Mouse (Mus musculus) urinary bladder, postnatal 4 days (tissue): ENCODE data around the gene Dagla.

Source experiments
- DNase-seq, 2 experiments: peaks; one replicate each; pipeline ENCODE4 v3.0.0; 2021 to 2022; ENCODE audit warnings: low spot score in 2 of 2

Dagla gene

DNA sequence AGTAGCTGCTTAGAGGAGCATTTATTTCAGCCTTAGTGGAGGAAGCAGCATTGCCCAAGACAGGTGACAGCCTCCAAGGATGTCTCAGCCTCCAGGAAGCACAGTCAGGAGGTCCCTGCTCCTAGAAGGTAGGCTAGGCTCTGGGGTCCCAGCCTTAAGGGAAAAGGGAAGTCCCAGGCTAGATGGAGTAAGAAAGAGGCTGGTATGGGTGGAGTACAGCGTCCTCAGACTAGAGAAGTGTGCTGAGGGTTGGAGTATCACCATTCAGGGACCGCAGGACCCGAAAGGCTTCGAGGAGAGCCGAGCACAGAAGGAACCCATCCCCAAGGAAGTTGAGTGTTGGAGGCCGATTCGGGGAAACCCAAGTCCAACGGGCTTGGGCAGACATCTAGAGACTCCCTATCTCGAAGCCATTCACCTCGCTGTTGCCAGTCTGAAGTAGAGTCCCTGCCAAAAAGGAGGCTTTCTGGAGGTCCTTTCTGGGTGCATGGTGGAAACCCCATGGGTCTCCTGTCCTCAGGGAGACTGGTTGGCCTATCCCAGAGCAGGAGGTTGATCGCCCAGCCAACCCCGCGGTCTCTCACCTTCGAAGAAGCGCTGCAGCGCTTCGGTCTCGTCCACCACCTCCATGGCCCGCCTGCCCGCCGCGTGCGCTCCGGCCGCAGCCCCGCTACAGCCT is 64.6 kb downstream of the Dagla start:
- no peak for DNase-seq

DNA sequence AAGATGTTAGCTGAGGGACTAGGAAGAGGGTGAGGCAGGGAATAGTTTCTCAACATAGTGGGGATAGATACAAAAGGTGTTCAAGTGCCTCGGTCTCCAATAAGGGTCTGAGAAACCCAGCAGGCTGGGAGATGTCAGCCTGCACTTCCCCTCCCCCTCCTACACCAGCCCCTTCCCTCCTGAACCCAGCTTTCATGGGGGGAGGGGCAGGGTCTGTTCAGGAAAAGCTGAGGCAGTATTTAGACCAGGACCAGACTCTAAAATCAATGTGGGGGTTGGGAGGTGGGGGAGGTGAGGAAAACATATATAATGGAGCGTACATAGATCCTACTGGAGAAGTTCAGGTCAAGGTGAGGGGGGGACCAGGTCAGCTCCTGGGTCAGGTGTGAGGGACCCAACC is 65.3 kb downstream of the Dagla start:
- DNase-seq: no peak

DNA sequence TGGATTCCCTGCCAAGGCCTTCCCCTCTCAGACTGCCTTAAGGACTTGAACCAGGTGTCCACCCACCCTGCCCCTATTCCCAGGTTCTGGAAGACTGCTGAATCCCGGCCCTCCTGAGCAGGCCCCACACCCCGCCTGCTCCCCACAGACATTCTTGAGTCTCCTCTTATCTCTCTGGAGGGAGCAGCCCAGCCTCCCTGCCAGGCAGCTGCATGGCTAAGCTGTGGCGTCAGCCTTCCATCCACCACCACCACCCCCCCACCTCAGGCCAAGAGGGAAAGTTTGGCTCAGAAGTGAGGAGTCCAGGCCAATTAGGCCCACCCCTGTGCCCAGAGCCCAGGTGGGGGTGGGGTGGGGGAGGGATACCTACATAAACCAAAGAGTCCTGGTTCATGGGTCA is 66.2 kb downstream of the Dagla start:
- no peak for DNase-seq

DNA sequence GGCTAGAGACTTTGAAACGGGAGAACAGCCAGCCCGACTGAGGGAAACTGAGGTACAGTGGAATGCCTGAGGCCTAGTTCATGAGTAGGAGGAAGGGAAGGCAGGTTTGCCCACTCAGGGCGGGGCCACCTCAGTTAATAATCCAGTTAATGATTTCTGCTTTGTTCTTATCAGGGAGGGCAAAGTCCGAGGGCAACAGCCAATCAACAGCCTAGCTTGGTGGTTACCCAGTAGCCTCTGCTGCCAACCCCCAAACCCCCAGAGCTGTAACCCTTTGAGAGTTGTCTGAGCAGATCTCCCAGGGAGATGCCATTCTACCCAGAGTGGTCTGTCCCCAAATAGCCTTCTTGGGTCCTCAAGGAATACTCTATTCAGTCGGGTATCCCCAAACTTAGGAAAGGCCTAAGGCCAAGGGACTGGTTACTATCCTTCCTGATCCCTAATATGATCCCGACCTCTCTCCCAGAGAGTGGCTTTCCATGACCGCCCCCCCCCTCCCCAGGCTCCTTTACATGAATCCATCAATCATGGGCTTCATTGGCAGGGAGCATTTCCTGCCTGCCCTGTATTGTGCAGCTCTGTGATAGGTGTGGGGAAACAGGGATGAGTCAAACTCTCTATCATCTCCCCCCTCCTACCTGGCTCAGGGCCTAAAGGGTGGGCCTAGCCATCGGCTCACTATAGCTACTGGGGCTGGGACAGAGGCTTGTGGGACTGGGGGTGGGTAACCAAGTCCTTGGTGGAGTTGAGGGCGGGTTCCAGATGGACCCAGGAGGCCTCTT is 68.7 kb downstream of the Dagla start:
- DNase-seq: no peak

DNA sequence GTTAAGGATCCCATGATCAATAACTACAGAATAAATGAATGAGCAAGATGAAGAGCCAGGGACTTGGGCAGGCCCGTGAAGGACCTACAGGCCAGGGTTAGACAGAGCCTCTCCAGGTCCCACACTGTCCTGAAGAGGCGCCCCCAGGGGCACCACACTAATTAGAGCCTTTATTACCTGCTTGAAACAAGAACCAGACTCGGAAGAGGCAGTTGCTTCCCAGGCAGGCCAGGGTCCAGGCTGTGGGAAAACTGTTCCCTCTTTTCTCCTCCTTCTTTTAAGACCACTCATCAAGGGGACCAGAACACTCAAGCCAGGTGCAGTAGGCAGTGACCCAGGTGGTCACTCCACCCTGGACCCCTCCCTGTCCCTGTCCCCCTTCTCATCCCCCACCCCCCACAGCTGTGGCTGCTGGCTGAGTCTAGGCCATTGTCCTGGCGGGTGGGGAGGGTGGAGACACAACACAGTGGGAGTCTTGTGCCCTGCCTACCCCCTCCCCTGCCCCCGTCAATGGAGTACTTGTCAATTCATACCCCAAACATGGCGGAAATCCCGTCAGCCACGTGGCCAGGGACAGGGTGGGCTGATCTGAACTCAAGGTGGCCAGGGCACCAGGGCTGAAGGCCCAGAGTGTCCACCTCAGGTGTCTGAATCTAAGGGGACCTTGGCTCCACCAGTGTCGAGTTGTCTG is 72.2 kb downstream of the Dagla start:
- no peak for DNase-seq

DNA sequence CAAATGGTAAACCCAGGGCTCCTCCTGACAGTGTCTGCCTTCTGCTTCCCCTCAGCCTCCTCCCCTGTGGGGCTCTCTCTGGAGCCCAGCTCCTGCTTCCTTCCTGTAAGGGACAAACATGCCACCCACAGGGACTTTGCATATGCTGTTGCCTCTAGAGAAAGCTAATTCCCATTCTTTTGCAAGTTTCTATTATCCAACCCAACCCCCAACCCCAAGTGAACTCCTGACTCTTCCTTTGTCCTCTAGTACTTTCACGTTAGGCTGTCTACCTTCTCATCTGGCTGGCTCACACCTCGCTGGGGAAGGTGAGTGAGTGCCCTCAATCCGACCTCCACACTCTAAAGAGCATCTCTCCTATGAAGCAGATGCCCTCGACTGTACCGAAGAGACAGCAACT is 72.8 kb downstream of the Dagla start:
- DNase-seq: no peak

DNA sequence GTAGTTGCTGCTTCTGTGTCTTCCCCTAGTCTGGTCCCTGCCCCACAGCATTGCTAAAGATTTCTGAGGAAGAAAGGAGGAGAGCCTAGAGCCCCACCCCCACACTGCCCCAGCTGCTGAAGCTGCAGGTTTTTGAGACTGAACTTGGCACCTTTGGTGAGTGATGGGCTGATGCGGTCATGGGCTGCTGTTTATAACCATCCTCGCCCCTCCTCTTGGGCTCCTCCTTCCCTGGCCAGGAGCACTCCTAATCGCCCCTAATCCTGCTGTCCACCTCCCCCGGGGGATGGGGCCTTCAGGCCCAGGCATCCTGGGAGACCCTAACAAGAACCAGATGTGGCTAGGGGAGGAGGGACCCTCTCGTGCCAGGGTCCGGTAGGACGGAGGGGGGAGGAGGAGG is 73.7 kb downstream of the Dagla start:
- DNase-seq: no peak

DNA sequence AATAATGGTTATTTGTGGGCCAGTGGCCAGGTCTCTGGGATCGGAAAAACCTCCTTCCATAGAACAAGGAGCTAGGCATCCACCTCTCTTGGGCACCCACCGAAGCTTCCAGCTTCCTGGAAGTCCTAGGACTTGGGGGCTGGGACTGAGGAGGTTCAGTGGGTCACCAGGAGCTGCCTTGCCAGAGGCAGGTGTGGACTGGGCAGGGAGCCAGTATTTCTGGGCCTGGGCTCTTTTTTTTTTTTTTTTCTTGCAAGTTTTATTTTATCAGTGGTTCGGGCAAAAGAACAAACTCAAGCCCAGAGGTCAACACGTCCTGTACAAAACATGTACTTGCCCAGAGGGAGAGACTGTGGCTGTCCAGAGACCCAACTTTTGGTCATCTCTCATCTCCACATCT is 78.9 kb downstream of the Dagla start:
- DNase-seq: no peak

DNA sequence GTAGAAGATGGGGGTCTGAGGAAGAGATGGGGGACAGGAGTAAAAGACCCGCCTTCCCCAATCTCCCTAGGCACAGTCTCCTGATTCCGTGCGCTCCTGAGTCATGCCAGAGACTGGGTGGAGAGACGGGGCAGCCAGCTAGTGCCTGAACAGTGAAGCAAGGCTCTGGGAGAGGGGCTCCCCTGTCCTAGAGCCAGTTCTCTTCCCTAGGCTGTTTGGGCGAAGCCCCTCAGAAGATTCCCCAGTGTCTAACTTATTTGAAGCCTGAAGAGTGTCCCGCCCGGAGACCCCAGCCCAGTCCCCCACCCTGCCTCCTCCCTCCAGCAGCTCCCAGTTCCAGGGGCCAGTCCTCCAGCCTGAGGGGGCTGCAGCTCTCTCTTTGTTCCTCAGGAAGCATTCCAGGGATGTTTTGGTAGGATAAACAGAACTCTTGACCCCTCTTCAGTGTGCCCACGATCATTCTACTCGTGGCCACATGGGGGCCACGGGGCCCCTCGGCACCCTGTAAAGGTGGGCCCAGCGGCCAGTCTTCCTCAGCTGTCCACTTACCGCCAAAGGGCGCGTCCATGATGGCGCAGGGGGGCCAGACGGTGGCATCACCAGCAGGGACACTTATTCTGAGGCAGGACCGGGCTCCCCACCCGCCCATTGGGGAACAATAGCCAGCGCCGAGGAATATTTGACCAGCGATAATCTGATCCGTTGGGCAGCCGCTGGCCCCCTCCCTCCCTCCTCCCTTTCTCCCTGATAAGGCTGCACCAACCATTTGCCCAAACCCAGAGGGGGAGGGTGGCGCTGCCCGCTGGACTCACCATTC is 79.8 kb downstream of the Dagla start:
- no peak for DNase-seq

DNA sequence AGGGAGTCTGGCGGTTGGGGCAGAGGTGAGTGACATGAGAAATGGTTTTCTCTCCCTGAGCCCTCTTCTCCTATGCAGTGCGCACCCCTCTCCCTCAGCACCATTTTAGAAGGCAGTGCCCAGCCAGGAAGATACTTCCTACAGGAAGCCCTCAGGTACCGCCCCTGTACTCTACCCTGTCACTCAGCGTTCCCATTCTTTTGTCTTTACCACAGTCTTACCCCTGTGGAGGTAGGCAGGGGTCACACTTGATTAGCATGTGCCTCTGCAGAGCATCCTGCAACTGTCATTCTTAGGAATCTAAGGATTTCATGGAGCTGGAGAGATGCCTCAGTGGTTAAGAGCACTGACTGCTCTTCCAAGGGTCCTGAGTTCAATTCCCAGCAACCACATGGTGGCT is 81.1 kb downstream of the Dagla start:
- DNase-seq: no peak

DNA sequence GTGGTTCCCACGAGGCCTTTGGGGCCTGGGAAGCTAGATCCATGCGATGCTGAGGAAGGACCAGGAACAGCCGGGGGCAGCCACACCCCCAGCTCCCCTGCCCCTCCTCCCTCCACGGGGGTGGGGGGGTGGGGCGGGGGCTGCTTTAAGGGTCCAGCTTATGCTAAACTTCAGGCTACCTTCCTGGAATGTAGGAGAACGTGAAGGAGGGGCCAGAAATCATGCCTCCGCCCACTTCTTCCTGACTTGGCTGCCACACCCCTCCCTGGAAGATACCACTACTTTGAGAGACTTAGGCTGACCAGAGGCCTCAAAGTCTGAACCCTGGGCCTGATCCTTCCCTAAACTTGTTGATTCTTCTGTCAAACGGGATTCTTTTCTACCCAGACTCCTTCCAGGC is 82.0 kb downstream of the Dagla start:
- no peak for DNase-seq

DNA sequence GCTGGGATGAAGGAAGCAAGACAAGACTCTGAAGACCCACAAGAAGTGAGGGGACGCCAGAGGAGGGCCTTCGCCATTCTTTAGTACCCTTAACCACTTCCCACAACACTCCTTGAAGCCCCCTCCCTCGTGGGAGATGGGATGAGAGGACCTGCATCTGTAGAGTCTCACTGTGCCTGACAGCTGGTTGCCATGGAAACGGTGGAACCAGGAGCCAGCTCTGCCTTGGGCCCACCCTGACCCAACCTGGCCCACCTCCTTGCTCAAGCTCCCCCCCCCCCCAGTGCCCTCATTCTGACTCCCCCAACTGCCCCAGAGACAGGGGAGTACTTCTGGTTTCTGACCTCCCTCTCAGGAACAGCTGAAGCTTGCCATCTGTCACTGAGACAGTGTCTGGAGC is 83.1 kb downstream of the Dagla start:
- no peak for DNase-seq

DNA sequence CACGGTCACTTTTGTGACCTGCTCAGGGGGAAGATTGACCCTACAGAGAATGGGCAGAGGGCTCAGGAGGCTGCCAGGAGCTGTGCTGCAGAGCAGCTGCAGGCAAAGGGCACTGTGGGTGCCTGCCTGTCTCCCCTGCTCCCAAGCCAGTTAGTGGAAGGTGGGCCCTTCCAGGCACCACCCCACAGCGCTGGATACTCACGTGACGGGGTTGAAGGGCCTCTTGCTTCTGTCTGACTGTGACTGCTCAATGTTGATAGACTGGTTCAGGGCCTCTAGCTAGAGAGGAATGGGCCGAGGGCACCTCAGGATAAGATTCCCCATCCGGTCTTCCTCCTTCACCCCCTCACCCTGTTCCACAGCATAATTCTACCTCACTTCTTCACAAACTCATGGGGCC is 85.1 kb downstream of the Dagla start:
- DNase-seq: no peak

DNA sequence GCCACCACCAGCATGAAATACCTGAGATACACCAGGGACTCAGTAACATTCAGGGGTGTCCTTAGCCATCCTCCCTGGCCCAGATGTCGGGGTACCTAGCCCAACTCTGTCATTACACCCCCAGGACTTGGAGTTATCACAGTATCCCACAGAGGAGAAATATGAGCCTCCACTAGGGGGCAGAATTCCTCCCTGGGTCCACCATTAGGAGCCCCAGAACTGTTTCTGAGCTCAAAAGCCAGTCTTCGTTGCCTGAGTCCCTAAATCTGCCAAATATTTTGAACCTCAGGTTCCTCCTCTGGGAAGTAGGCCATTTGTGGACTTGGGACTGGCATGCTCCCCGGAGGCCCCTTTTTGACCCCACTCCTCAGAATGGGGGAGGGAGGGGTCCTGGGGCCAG is 85.6 kb downstream of the Dagla start:
- no peak for DNase-seq

DNA sequence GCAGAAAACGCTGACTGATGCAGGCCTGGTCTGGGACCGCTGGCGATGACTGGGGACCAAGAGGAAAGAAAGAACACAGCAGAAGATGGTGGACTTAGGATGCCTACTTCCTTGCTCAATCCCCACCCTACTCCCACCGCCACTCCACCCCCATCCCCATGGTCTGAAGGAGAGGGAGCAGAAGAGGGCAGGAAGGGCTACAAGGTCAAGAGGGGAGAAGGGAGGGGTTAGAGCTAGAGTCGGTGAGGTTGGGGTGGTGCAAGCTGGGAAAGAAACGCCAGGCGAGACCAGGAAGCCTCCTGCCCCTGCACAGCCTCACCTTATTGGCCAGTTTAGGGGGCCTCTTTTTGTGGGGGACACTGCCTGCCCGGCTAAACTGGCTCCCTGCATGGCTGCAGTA is 88.6 kb downstream of the Dagla start:
- DNase-seq: no peak

DNA sequence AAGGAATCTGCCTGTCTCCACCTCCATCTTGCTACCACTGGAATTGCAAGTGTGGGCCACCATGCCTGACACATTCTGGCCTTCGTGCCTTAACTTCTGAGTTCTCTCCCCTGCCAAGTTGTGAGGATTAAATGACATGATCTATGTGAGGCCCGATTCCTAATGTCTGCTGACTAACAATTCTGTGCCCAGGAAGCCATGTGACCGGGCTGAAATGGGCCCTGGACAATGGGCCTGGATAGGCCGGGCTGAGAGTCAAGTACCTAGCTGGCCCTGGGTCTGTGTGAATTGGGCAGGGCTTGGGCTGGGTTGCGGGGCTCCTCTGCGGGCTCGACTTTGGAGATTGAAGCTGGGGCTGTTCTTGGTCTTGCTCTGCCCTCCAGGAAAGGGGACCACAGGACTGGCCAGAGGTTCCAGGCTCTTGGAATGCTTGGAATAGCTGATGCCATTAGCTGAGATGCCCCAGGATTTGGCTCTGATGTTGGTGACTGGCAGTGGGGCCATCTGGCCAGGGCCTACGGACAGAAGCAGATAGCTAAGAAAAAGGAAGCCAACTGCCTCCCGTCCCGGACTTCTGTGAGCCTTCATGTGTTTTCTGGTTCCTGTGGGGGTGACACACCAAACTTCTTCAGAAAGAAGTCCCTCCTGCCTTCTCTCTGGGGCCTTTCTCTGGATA is 90.7 kb downstream of the Dagla start:
- no peak for DNase-seq

DNA sequence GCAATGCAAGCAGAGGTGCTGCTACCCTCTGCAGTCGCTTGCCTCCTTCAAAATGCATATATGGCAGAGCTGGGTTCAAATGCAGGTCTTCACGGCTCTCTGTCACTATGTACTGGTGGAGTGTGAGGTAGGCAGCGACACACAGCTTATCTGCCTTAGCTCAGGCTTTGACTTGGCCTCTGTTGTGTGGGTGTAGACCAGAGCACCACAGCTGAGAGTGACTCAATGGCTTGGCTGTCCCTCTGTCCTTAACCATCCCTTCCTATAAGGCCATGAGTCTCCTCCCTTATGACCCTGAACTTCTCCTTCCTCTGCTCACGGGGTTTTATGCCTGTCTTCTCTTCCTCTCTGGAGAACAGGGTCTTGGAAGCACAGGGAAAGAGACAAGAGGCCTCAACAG is 93.8 kb downstream of the Dagla start:
- DNase-seq: no peak

DNA sequence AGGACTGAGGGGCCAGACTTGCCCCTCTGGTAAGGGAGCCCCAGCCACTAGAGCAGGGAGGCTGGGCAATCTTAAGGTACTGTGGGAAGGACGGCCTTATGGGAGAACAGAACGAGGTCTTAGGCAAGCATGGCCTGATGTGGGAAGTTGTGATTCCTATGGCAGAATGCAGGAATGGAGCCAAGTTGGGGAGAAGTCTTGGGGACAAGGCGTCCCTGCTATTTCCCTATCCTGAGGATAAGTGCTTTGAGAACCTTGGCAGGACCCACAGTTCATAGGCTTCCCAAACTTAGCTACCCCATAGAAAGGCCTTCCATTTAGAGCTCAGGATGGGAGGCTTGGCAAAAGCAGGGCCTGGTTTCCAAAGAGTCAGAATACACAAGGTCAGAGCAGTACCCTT is 95.8 kb downstream of the Dagla start:
- DNase-seq: no peak

DNA sequence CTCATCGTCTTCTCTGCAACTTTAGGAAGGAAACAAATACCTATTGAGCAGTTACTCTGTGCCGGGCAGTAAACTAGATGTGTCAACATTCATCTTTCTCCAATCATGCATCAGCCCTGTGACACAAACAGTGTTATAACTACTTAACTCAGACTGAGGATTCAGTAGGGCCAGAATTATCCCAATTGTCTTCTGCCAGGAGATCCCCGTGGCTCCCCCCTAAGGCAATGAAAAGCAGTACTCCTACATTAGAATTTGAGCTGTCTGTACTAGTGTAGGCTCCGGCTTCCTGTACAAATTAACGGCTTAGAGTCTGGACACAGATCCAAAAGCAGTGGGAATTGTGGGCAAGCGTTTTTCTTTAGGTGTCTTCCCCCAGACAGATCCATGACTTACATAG is 99.6 kb downstream of the Dagla start:
- no peak for DNase-seq

DNA sequence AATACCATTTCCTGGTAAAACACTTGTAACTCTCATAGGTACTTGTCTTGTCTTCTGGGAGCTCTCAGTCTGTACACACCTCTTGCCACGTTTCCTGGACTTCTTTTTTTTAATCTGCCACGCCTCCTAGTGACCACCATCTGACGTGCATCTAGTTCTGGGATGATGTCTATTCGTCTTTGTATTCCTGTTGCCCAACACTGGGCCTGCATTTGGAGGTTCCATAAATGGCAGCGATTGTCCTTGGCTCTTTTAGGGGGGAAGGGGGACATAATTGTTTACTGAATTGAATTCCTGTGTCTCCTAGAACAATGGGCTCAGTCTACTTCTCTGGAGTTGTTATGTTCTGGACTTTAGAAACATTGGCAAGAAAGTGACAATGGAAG is 100.1 kb downstream of the Dagla start:
- no peak for DNase-seq

DNA sequence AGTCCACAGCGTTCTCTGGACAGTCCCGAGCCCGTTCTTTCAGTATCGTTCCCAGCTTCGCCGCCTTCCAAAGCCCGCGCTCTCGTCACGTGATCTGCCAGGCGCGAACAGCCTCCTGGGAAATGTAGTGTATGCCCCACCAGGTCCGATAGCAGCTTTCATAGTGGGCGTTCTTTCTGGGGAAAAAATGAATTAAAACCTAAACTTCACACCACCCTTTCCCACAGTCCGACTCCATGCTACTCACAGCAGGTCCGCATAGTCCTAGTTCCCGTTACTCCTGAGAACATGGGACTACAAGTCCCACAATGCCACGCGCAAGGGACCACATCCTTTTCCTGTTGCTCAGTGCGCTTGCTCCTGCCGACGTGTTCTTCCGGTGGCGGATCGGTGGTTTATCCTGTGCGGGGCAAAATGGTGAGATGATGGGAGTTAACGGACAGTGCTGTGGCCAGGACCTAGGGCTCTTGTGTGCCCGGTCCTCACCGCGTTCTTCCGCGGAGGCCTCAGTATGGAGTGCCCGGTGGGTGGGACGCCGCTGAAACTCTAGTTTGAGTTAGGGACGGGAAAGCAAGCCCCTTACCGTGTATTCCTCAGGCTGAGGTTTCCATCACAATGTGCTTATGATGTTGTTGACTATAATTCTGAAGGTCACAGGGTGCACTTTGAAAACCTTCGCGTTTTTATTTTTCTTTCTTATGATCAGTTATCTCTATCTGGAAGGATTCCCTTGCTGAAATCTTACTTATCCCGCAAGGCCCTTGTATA is 100.6 kb downstream of the Dagla start, which contains the start of the genes Tmem258 and Fen1:
TSS of gene Tmem258 (plus strand) at position 167 of the 768 bp plus-strand sequence.
TSS of gene Fen1 (minus strand) at position 322 of the 768 bp plus-strand sequence.
- DNase-seq: peak; percentile 83 to 90
